Mouse (Mus musculus) large intestine, adult 2 months (tissue): ENCODE measurements around the gene Cckar. TPM values are rescaled to one million over a fixed set of nuclear protein-coding genes. Genes with fewer than 3 reads are reported as not detected.

ENCODE experiments used
- DNase-seq: peaks from one replicate; pipeline ENCODE4 v3.0.0-alpha.2; 2012; ENCODE audit warnings: low read depth, low spot score
- WGBS: fragments of 180-500 bp; shearing (Covaris S2); methylation state at CpG from one replicate; pipeline ENCODE4 v1.1.7; 2018; 5-methylcytosine and 5-hydroxymethylcytosine counted together
- polyA plus RNA-seq: library from polyadenylated mRNA; depleted of rRNA; stranded (reverse); fragments of >200 nt; gene quantifications from 2 replicates; pipeline ENCODE4 v1.2.3, GENCODE M21; 2012; rRNA removed

Gene Cckar
- 0.15 and 0.24 TPM in 2 replicates for polyA plus RNA-seq

- WGBS, result 36% methylated on average over 11 of the region's 11 CpGs
- no peak for DNase-seq
Measured at GRCm38 (mm10) chr5:53707235-53708177, at the start of gene Cckar. Gene Cckar, minus strand, starts transcription at chr5:53707705.

GRCm38 (mm10) chr5:53744061-53744460 is 36.6 kb upstream of the Cckar start:
- no peak for DNase-seq
- 70% methylated on average over 2 of the region's 2 CpGs for WGBS

- DNase-seq, result no peak
- WGBS, result 34% methylated on average over 10 of the region's 10 CpGs
Measured at GRCm38 (mm10) chr5:53732933-53733332, 25.4 kb upstream of the Cckar start.

- WGBS, result 63% methylated on average over 3 of the region's 3 CpGs
- DNase-seq, result no peak
Measured at GRCm38 (mm10) chr5:53727606-53728005, 20.1 kb upstream of the Cckar start.

GRCm38 (mm10) chr5:53726011-53726410 is 18.5 kb upstream of the Cckar start:
- no peak for DNase-seq
- 70% methylated on average over 5 of the region's 5 CpGs for WGBS

- WGBS, result 20% methylated on average over 5 of the region's 5 CpGs
- DNase-seq, result no peak
Measured at GRCm38 (mm10) chr5:53716462-53716861, 9.0 kb upstream of the Cckar start.

GRCm38 (mm10) chr5:53711277-53711676 is 3.8 kb upstream of the Cckar start:
- DNase-seq, result no peak
- 76% methylated on average over 9 of the region's 9 CpGs for WGBS

GRCm38 (mm10) chr5:53708191-53708590 is 686 bp upstream of the Cckar start:
- WGBS, result 68% methylated on average over 4 of the region's 4 CpGs
- no peak for DNase-seq

- no peak for DNase-seq
- WGBS, result 75% methylated on average over 14 of the region's 14 CpGs
Measured at GRCm38 (mm10) chr5:53702686-53703085, 4.8 kb downstream of the Cckar start.

GRCm38 (mm10) chr5:53697794-53698193 is 9.7 kb downstream of the Cckar start:
- 68% methylated on average over 9 of the region's 9 CpGs for WGBS
- DNase-seq, result no peak

- WGBS, result 68% methylated on average over 3 of the region's 3 CpGs
- DNase-seq, result no peak
Measured at GRCm38 (mm10) chr5:53696701-53697100, 10.8 kb downstream of the Cckar start.

GRCm38 (mm10) chr5:53692662-53693061 is 14.8 kb downstream of the Cckar start:
- DNase-seq, result no peak
- WGBS, result 100% methylated on average over 1 of the region's 1 CpGs

GRCm38 (mm10) chr5:53692100-53692499 is 15.4 kb downstream of the Cckar start:
- DNase-seq, result no peak
- WGBS, result 73% methylated on average over 8 of the region's 8 CpGs

- WGBS, result 81% methylated on average over 3 of the region's 3 CpGs
Measured at GRCm38 (mm10) chr5:53691577-53691976, 15.9 kb downstream of the Cckar start.

GRCm38 (mm10) chr5:53688326-53688725 is 19.2 kb downstream of the Cckar start:
- no peak for DNase-seq
- 60% methylated on average over 7 of the region's 7 CpGs for WGBS

More at GRCm38 (mm10) chr5:53691577-53691976, 15.9 kb downstream of the Cckar start:
- no peak for DNase-seq

GRCm38 (mm10) chr5:53686379-53686778 is 21.1 kb downstream of the Cckar start:
- WGBS, result 79% methylated on average over 2 of the region's 2 CpGs
- no peak for DNase-seq

- DNase-seq, result no peak
- WGBS, result 93% methylated on average over 4 of the region's 4 CpGs
Measured at GRCm38 (mm10) chr5:53685623-53686022, 21.9 kb downstream of the Cckar start.

GRCm38 (mm10) chr5:53684417-53684816 is 23.1 kb downstream of the Cckar start:
- 77% methylated on average over 1 of the region's 1 CpGs for whole genome bisulfite sequencing
- no peak for DNase-seq

GRCm38 (mm10) chr5:53683916-53684315 is 23.6 kb downstream of the Cckar start:
- DNase-seq, result no peak

GRCm38 (mm10) chr5:53679651-53680050 is 27.9 kb downstream of the Cckar start:
- 58% methylated on average over 6 of the region's 6 CpGs for WGBS
- DNase-seq, result no peak

More at GRCm38 (mm10) chr5:53683916-53684315, 23.6 kb downstream of the Cckar start:
- 47% methylated on average over 3 of the region's 3 CpGs for WGBS
